Mouse (Mus musculus) MEL-GATA-1-ER (cell line): Measurements from ENCODE around the gene Prpf38b.

ENCODE experiments used
- DNase-seq: peaks from one replicate; pipeline ENCODE4 v3.0.0-alpha.2; 2012; ENCODE audit warnings: low read depth; ENCODE audit errors: extremely low read depth

Gene Prpf38b

GRCm38 (mm10) chr3:108860786-108861185, 50.7 kb downstream of the Prpf38b start:
- no peak for DNase-seq

- DNase-seq: no peak
Measured at GRCm38 (mm10) chr3:108858231-108858770, 53.2 kb downstream of the Prpf38b start.

GRCm38 (mm10) chr3:108857714-108858113, 53.8 kb downstream of the Prpf38b start:
- DNase-seq: no peak

- no peak for DNase-seq
Measured at GRCm38 (mm10) chr3:108857124-108857470, 54.4 kb downstream of the Prpf38b start.

- DNase-seq: no peak
Measured at GRCm38 (mm10) chr3:108856386-108857123, 55.0 kb downstream of the Prpf38b start.

- DNase-seq: no peak
Measured at GRCm38 (mm10) chr3:108855864-108856263, 55.7 kb downstream of the Prpf38b start.

- DNase-seq: no peak
Measured at GRCm38 (mm10) chr3:108855371-108855770, 56.2 kb downstream of the Prpf38b start.

- no peak for DNase-seq
Measured at GRCm38 (mm10) chr3:108853266-108853665, 58.3 kb downstream of the Prpf38b start.
